Mouse (Mus musculus) MEL (cell line): ENCODE results near the gene Ier3. TPM values are rescaled to one million over a fixed set of nuclear protein-coding genes. Genes with fewer than 3 reads are reported as not detected.
A peak's percentile ranks its signal among the peaks of the same experiment; 100 is the strongest.

ENCODE experiments used
- DNase-seq: peaks from one replicate; pipeline ENCODE4 v3.0.0; 2011; ENCODE audit warnings: low read depth, low spot score
- H3K27ac ChIP-seq: 2 replicates; pipeline ENCODE4 v1.5.1; 2012; ENCODE audit warnings: low read depth, mild to moderate bottlenecking, control low read depth, low read length, moderate library complexity; ENCODE audit not compliant: control insufficient read depth
- H3K27me3 ChIP-seq, 2 experiments: fragments of 150-350 bp in 1 of 2; sonication (generic) in 1 of 2; 2 replicates each; pipeline ENCODE4 v1.6.1; 2012; ENCODE audit warnings: low read length in 2 of 2, mild to moderate bottlenecking in 2 of 2, improper control_type of control experiment in 1 of 2, moderate library complexity in 1 of 2; ENCODE audit not compliant: insufficient read depth in 2 of 2, control insufficient read depth in 1 of 2
- H3K36me3 ChIP-seq, 2 experiments: 2 replicates each; pipeline ENCODE4 v1.6.1; 2012 to 2014; ENCODE audit warnings: low read length in 2 of 2, improper control_type of control experiment in 1 of 2, inconsistent platforms in 1 of 2, mild to moderate bottlenecking in 1 of 2; ENCODE audit not compliant: insufficient read depth in 2 of 2, control insufficient read depth in 1 of 2
- H3K4me1 ChIP-seq, 2 experiments: fragments of 150-350 bp in 1 of 2; sonication (generic) in 1 of 2; 2 replicates each; pipeline ENCODE4 v1.6.1; 2012; ENCODE audit warnings: low read length in 2 of 2, improper control_type of control experiment in 1 of 2, mild to moderate bottlenecking in 1 of 2; ENCODE audit not compliant: insufficient read depth in 2 of 2, control insufficient read depth in 1 of 2
- H3K4me3 ChIP-seq, 2 experiments: fragments of 150-350 bp in 1 of 2; sonication (generic) in 1 of 2; 2 replicates each; pipeline ENCODE4 v1.5.1; 2012; ENCODE audit warnings: low read depth in 2 of 2, low read length in 2 of 2, mild to moderate bottlenecking in 2 of 2, moderate library complexity in 2 of 2, control low read depth in 1 of 2, improper control_type of control experiment in 1 of 2; ENCODE audit not compliant: control insufficient read depth in 1 of 2, insufficient read depth in 1 of 2
- H3K79me2 ChIP-seq: 2 replicates; pipeline ENCODE4 v1.6.1; 2012; ENCODE audit warnings: mild to moderate bottlenecking, low read length, moderate library complexity; ENCODE audit not compliant: control insufficient read depth, poor library complexity, insufficient read depth
- H3K9ac ChIP-seq: 2 replicates; pipeline ENCODE4 v1.6.1; 2012; ENCODE audit warnings: low read depth, mild to moderate bottlenecking, control low read depth, low read length, moderate library complexity; ENCODE audit not compliant: control insufficient read depth, poor library complexity, severe bottlenecking
- H3K9me3 ChIP-seq: fragments of 150-350 bp; sonication (generic); replicated peaks from 2 replicates; pipeline ENCODE4 v1.6.1; 2012; ENCODE audit warnings: mild to moderate bottlenecking, low read length, improper control_type of control experiment, moderate library complexity; ENCODE audit not compliant: insufficient read depth
- CHD1 ChIP-seq: IDR thresholded peaks from 2 replicates; pipeline ENCODE4 v1.6.1; 2012; ENCODE audit warnings: low read depth, mild to moderate bottlenecking, inconsistent platforms, low read length, improper control_type of control experiment
- EP300 ChIP-seq, 2 experiments: IDR thresholded peaks; 2 replicates each; pipeline ENCODE4 v1.6.1; 2011; ENCODE audit warnings: improper control_type of control experiment in 2 of 2, low read length in 2 of 2, low read depth in 1 of 2, mild to moderate bottlenecking in 1 of 2
- GABPA ChIP-seq: IDR thresholded peaks from 2 replicates; pipeline ENCODE4 v1.6.1; 2012; ENCODE audit warnings: low read depth, mild to moderate bottlenecking, inconsistent platforms, low read length, improper control_type of control experiment, moderate library complexity
- GATA1 ChIP-seq: IDR thresholded peaks from 2 replicates; pipeline ENCODE4 v1.6.1; 2011; ENCODE audit warnings: low read depth, low read length, improper control_type of control experiment
- JUND ChIP-seq: IDR thresholded peaks from 2 replicates; pipeline ENCODE4 v1.6.1; 2011; ENCODE audit warnings: low read depth, mild to moderate bottlenecking, improper control_type of control experiment, low read length
- KAT2A ChIP-seq: conservative IDR thresholded peaks from 2 replicates; pipeline ENCODE4 v1.6.1; 2012; ENCODE audit warnings: low read depth, low read length, improper control_type of control experiment, inconsistent platforms
- MEF2A ChIP-seq: IDR thresholded peaks from 2 replicates; pipeline ENCODE4 v1.6.1; 2014; ENCODE audit warnings: low read depth, mild to moderate bottlenecking, inconsistent platforms, low read length, improper control_type of control experiment; ENCODE audit not compliant: poor library complexity, insufficient replicate concordance, severe bottlenecking; ENCODE audit errors: extremely low read depth
- MXI1 ChIP-seq: IDR thresholded peaks from 2 replicates; pipeline ENCODE4 v1.6.1; 2011; ENCODE audit warnings: mild to moderate bottlenecking, low read depth, low read length, improper control_type of control experiment
- NELFE ChIP-seq: IDR thresholded peaks from 2 replicates; pipeline ENCODE4 v1.6.1; 2011; ENCODE audit warnings: low read depth, low read length, improper control_type of control experiment
- NRF1 ChIP-seq: IDR thresholded peaks from 2 replicates; pipeline ENCODE4 v1.6.1; 2014; ENCODE audit warnings: low read depth, mild to moderate bottlenecking, inconsistent platforms, low read length, improper control_type of control experiment, moderate library complexity; ENCODE audit not compliant: poor library complexity, insufficient read depth, severe bottlenecking
- POLR2A ChIP-seq, 2 experiments: IDR thresholded peaks; 2 replicates each; pipeline ENCODE4 v1.6.1; 2011 to 2012; ENCODE audit warnings: low read length in 2 of 2, mild to moderate bottlenecking in 2 of 2, control low read depth in 1 of 2, improper control_type of control experiment in 1 of 2, low read depth in 1 of 2, moderate library complexity in 1 of 2; ENCODE audit not compliant: control insufficient read depth in 1 of 2, insufficient read depth in 1 of 2, poor library complexity in 1 of 2
- POLR2AphosphoS2 ChIP-seq: IDR thresholded peaks from 2 replicates; pipeline ENCODE4 v1.6.1; 2011; ENCODE audit warnings: low read length, improper control_type of control experiment
- RAD21 ChIP-seq: IDR thresholded peaks from 2 replicates; pipeline ENCODE4 v1.6.1; 2011; ENCODE audit warnings: mild to moderate bottlenecking, low read depth, low read length, improper control_type of control experiment
- RCOR1 ChIP-seq: IDR thresholded peaks from 2 replicates; pipeline ENCODE4 v1.6.1; 2012; ENCODE audit warnings: low read depth, mild to moderate bottlenecking, inconsistent platforms, low read length, improper control_type of control experiment
- TAL1 ChIP-seq: IDR thresholded peaks from 2 replicates; pipeline ENCODE4 v1.6.1; 2012; ENCODE audit warnings: mild to moderate bottlenecking, inconsistent platforms, low read length, moderate library complexity, mixed read lengths
- UBTF ChIP-seq: IDR thresholded peaks from 2 replicates; pipeline ENCODE4 v1.6.1; 2012; ENCODE audit warnings: low read depth, mild to moderate bottlenecking, inconsistent platforms, low read length, improper control_type of control experiment, moderate library complexity, borderline replicate concordance; ENCODE audit not compliant: insufficient read depth
- USF2 ChIP-seq, 2 experiments: IDR thresholded peaks; 2 replicates each; pipeline ENCODE4 v1.6.1; 2011 to 2012; ENCODE audit warnings: improper control_type of control experiment in 2 of 2, low read length in 2 of 2, borderline replicate concordance in 1 of 2, inconsistent platforms in 1 of 2, low read depth in 1 of 2, mild to moderate bottlenecking in 1 of 2; ENCODE audit not compliant: insufficient read depth in 1 of 2
- ZKSCAN1 ChIP-seq: IDR thresholded peaks from 2 replicates; pipeline ENCODE4 v1.6.1; 2012; ENCODE audit warnings: low read depth, mild to moderate bottlenecking, inconsistent platforms, low read length, improper control_type of control experiment, moderate library complexity
- polyA plus RNA-seq, 2 experiments: library from polyadenylated mRNA; stranded (reverse) in 1 of 2; unstranded in 1 of 2; fragments of >175 nt in 1 of 2; fragments of >200 nt in 1 of 2; gene quantifications; 2 replicates each; pipeline versions ENCODE4 v1.2.1 to v1.2.4; 2012; ENCODE audit warnings: low replicate concordance in 2 of 2, low read depth in 1 of 2; ENCODE audit not compliant: insufficient read length in 2 of 2, insufficient read depth in 1 of 2, missing spikeins in 1 of 2
- total RNA-seq: library from RNA; depleted of rRNA; stranded (reverse); fragments of 300-350 nt; gene quantifications from 2 replicates; pipeline ENCODE4 v1.2.3, GENCODE M21; 2012

The Ier3 gene
- total and polyA plus RNA-seq, 3 experiments, result 5.5 to 12.2 TPM; not detected in 1

- TF ChIP-seq MEF2A, result no peak
Measured at GRCm38 (mm10) chr17:35809395-35809794, 12.1 kb upstream of the Ier3 start (continued).

- no peak overlapping the region; the same call in 1 of the 2 replicates for H3K27ac ChIP-seq
- TF ChIP-seq CHD1 (no peak), POLR2A (IDR thresholded peaks at IDR 0.05; ENCODE audit: control insufficient read depth in 1 of 2, insufficient read depth in 1 of 2, low read depth in 1 of 2, low read length in 2 of 2, poor library complexity in 1 of 2) (no peak), UBTF (no peak), MXI1 (no peak), NRF1 (no peak), KAT2A (no peak), TAL1 (peak; percentile 52), RAD21 (no peak), JUND (no peak), GATA1 (peak; percentile 26; the same call in 1 of the 2 replicates), USF2 (IDR thresholded peaks at IDR 0.05; ENCODE audit: borderline replicate concordance in 1 of 2, insufficient read depth in 1 of 2, low read depth in 1 of 2, low read length in 2 of 2) (no peak), RCOR1 (no peak), NELFE (no peak), POLR2AphosphoS2 (no peak), ZKSCAN1 (no peak), EP300 (IDR thresholded peaks at IDR 0.05; ENCODE audit: low read depth in 1 of 2, low read length in 2 of 2) (no peak)
- no peak overlapping the region for H3K4me3 ChIP-seq
- H3K9ac ChIP-seq, result no peak overlapping the region
- H3K9me3 ChIP-seq, result no peaks in the 10 kb centered on the region
- peaks cover 12 to 36% of the 10 kb centered on the region in 2 experiments for H3K4me1 ChIP-seq
- peaks cover 0 to 20% of the 10 kb centered on the region in 2 experiments; a peak in 2 of 4 replicates for H3K36me3 ChIP-seq
- H3K79me2 ChIP-seq, result no peaks in the 10 kb centered on the region
- DNase-seq, result no peak
- no peaks in the 10 kb centered on the region for H3K27me3 ChIP-seq
Measured at GRCm38 (mm10) chr17:35810900-35811648, 10.4 kb upstream of the Ier3 start.

GRCm38 (mm10) chr17:35812307-35812706, 9.2 kb upstream of the Ier3 start:
- TF ChIP-seq GABPA (no peak), MXI1 (no peak), POLR2AphosphoS2 (no peak), EP300 (IDR thresholded peaks at IDR 0.05; ENCODE audit: low read depth in 1 of 2, low read length in 2 of 2) (no peak)

More at GRCm38 (mm10) chr17:35812307-35812706, 9.2 kb upstream of the Ier3 start:
- H3K4me3 ChIP-seq, result no peak overlapping the region
- no peak overlapping the region for H3K27ac ChIP-seq
- no peaks in the 10 kb centered on the region for H3K27me3 ChIP-seq
- DNase-seq, result no peak
- no peak overlapping the region for H3K9ac ChIP-seq
- no peaks in the 10 kb centered on the region for H3K9me3 ChIP-seq
- H3K36me3 ChIP-seq, result peaks cover 0 to 20% of the 10 kb centered on the region in 2 experiments; a peak in 2 of 4 replicates
- no peaks in the 10 kb centered on the region for H3K79me2 ChIP-seq
- H3K4me1 ChIP-seq, result peaks cover 12 to 36% of the 10 kb centered on the region in 2 experiments
